Mouse (Mus musculus) liver, adult 2 months (tissue): Measurements from ENCODE around the gene Bend6. TPM values are rescaled to one million over a fixed set of nuclear protein-coding genes. Genes with fewer than 3 reads are reported as not detected.
A peak's percentile ranks its signal among the peaks of the same experiment; 100 is the strongest.

ENCODE experiments used
- DNase-seq: peaks from one replicate; pipeline ENCODE4 v3.0.0-alpha.2; 2011; ENCODE audit warnings: low read depth, low spot score; ENCODE audit errors: extremely low read depth
- H3K27ac ChIP-seq: fragments of 200-500 bp; replicated peaks from 2 replicates; pipeline ENCODE4 v1.5.1; 2012; ENCODE audit warnings: low read depth, mild to moderate bottlenecking, control low read depth, inconsistent platforms, low read length; ENCODE audit not compliant: insufficient read depth
- H3K27me3 ChIP-seq: fragments of 200-500 bp; 2 replicates; pipeline ENCODE4 v1.6.1; 2012; ENCODE audit warnings: mild to moderate bottlenecking, moderate library complexity, low read length, inconsistent platforms; ENCODE audit not compliant: control insufficient read depth, insufficient read depth
- H3K36me3 ChIP-seq: fragments of 200-500 bp; 2 replicates; pipeline ENCODE4 v1.6.1; 2012; ENCODE audit warnings: low read length, inconsistent platforms; ENCODE audit not compliant: control insufficient read depth, insufficient read depth
- H3K4me1 ChIP-seq: fragments of 200-500 bp; 2 replicates; pipeline ENCODE4 v1.6.1; 2011; ENCODE audit warnings: low read length; ENCODE audit not compliant: control insufficient read depth, insufficient read depth
- H3K4me3 ChIP-seq: fragments of 200-500 bp; 2 replicates; pipeline ENCODE4 v1.5.1; 2011; ENCODE audit warnings: low read depth, mild to moderate bottlenecking, control low read depth, low read length, moderate library complexity; ENCODE audit not compliant: insufficient read depth
- H3K79me2 ChIP-seq: fragments of 200-500 bp; 2 replicates; pipeline ENCODE4 v1.6.1; 2012; ENCODE audit warnings: inconsistent platforms, mild to moderate bottlenecking, low read length, moderate library complexity; ENCODE audit not compliant: control insufficient read depth, insufficient read depth
- H3K9ac ChIP-seq: fragments of 200-500 bp; 2 replicates; pipeline ENCODE4 v1.6.1; 2012; ENCODE audit warnings: low read depth, mild to moderate bottlenecking, control low read depth, inconsistent platforms, low read length
- CTCF ChIP-seq: fragments of 200-500 bp; IDR thresholded peaks from 2 replicates; pipeline ENCODE4 v1.5.1; 2011; ENCODE audit warnings: low read depth, low read length, control low read depth
- POLR2A ChIP-seq: fragments of 200-500 bp; IDR thresholded peaks from 2 replicates; pipeline ENCODE4 v1.6.1; 2011; ENCODE audit warnings: low read length, control low read depth; ENCODE audit not compliant: insufficient read depth; ENCODE audit errors: extremely low read depth
- WGBS: fragments of 180-500 bp; shearing (Covaris S2); methylation state at CpG from one replicate; pipeline ENCODE4 v1.1.7; 2018; 5-methylcytosine and 5-hydroxymethylcytosine counted together
- polyA plus RNA-seq: library from polyadenylated mRNA; depleted of rRNA; stranded (reverse); fragments of >200 nt; gene quantifications from 2 replicates; pipeline ENCODE4 v1.2.3, GENCODE M21; 2012; rRNA removed
- total RNA-seq: library from RNA; depleted of rRNA; stranded (reverse); fragments of >200 nt; gene quantifications from 2 replicates; pipeline ENCODE4 v1.2.3, GENCODE M21; 2014; rRNA removed

Bend6 gene
- 0.18 and 0.40 TPM in 2 replicates for total RNA-seq
- polyA plus RNA-seq: 0.05 TPM in 2 replicates

GRCm38 (mm10) chr1:33907421-33908190 is at the start of gene Bend6:
TSS of gene Bend6 (minus strand) at chr1:33907816.
- Histone ChIP-seq H3K27me3 (peaks cover 17% of the 10 kb centered on the region), H3K9ac (no peak within 1 kb of the TSS), H3K4me1 (no peaks in the 10 kb centered on the region; the same call in 1 of the 2 replicates), H3K36me3 (no peaks in the 10 kb centered on the region), H3K79me2 (no peaks in the 10 kb centered on the region), H3K4me3 (peak within 1 kb of the TSS; percentile 42; the same call in 1 of the 2 replicates), H3K27ac (no peak within 1 kb of the TSS)
- no peak for TF ChIP-seq CTCF
- no peak for TF ChIP-seq POLR2A
- 2% methylated on average over 109 of the region's 110 CpGs for WGBS
- DNase-seq: no peak

GRCm38 (mm10) chr1:33955626-33956025 is 48.0 kb upstream of the Bend6 start:
- Histone ChIP-seq H3K4me3 (no peak overlapping the region), H3K79me2 (no peaks in the 10 kb centered on the region), H3K4me1 (no peaks in the 10 kb centered on the region), H3K36me3 (no peaks in the 10 kb centered on the region), H3K27me3 (no peaks in the 10 kb centered on the region), H3K9ac (no peak overlapping the region), H3K27ac (no peak overlapping the region)
- WGBS: 92% methylated on average over 6 of the region's 6 CpGs
- DNase-seq: no peak
- no peak for TF ChIP-seq POLR2A
- TF ChIP-seq CTCF: no peak

GRCm38 (mm10) chr1:33948511-33948910 is 40.9 kb upstream of the Bend6 start:
- 81% methylated on average over 5 of the region's 5 CpGs for WGBS
- no peak overlapping the region for H3K27ac ChIP-seq

GRCm38 (mm10) chr1:33947838-33948237 is 40.2 kb upstream of the Bend6 start:
- Histone ChIP-seq H3K27ac (no peak overlapping the region), H3K4me3 (no peak overlapping the region), H3K36me3 (no peaks in the 10 kb centered on the region), H3K9ac (no peak overlapping the region), H3K79me2 (no peaks in the 10 kb centered on the region), H3K27me3 (no peaks in the 10 kb centered on the region), H3K4me1 (no peaks in the 10 kb centered on the region)
- 72% methylated on average over 6 of the region's 6 CpGs for WGBS
- TF ChIP-seq CTCF: no peak
- TF ChIP-seq POLR2A: no peak
- no peak for DNase-seq

More at GRCm38 (mm10) chr1:33948511-33948910, 40.9 kb upstream of the Bend6 start:
- no peaks in the 10 kb centered on the region for H3K27me3 ChIP-seq
- no peak for DNase-seq
- no peaks in the 10 kb centered on the region for H3K79me2 ChIP-seq
- no peak overlapping the region for H3K9ac ChIP-seq
- H3K4me3 ChIP-seq: no peak overlapping the region
- no peaks in the 10 kb centered on the region for H3K36me3 ChIP-seq
- TF ChIP-seq CTCF (no peak), POLR2A (no peak)
- no peaks in the 10 kb centered on the region for H3K4me1 ChIP-seq

GRCm38 (mm10) chr1:33946601-33947395 is 39.2 kb upstream of the Bend6 start:
- no peaks in the 10 kb centered on the region for H3K79me2 ChIP-seq
- 92% methylated on average over 12 of the region's 12 CpGs for WGBS
- TF ChIP-seq POLR2A (no peak), CTCF (no peak)
- H3K36me3 ChIP-seq: no peaks in the 10 kb centered on the region
- H3K4me1 ChIP-seq: no peaks in the 10 kb centered on the region
- no peak overlapping the region for H3K9ac ChIP-seq
- H3K4me3 ChIP-seq: no peak overlapping the region
- no peak for DNase-seq
- H3K27ac ChIP-seq: no peak overlapping the region
- H3K27me3 ChIP-seq: no peaks in the 10 kb centered on the region

GRCm38 (mm10) chr1:33945756-33946155 is 38.1 kb upstream of the Bend6 start:
- H3K9ac ChIP-seq: no peak overlapping the region
- H3K27me3 ChIP-seq: no peaks in the 10 kb centered on the region
- 35% methylated on average over 6 of the region's 6 CpGs for WGBS
- no peaks in the 10 kb centered on the region for H3K4me1 ChIP-seq
- no peak overlapping the region for H3K4me3 ChIP-seq
- TF ChIP-seq POLR2A: no peak
- no peak for TF ChIP-seq CTCF
- H3K27ac ChIP-seq: no peak overlapping the region
- H3K79me2 ChIP-seq: no peaks in the 10 kb centered on the region
- DNase-seq: no peak
- no peaks in the 10 kb centered on the region for H3K36me3 ChIP-seq
